Mouse (Mus musculus) retina, postnatal 7 days (tissue): ENCODE results near the gene S100a3.

Experiments used
- DNase-seq: peaks from one replicate; pipeline ENCODE4 v3.0.0-alpha.2; 2012; ENCODE audit warnings: low read depth, low spot score

Gene S100a3

DNA sequence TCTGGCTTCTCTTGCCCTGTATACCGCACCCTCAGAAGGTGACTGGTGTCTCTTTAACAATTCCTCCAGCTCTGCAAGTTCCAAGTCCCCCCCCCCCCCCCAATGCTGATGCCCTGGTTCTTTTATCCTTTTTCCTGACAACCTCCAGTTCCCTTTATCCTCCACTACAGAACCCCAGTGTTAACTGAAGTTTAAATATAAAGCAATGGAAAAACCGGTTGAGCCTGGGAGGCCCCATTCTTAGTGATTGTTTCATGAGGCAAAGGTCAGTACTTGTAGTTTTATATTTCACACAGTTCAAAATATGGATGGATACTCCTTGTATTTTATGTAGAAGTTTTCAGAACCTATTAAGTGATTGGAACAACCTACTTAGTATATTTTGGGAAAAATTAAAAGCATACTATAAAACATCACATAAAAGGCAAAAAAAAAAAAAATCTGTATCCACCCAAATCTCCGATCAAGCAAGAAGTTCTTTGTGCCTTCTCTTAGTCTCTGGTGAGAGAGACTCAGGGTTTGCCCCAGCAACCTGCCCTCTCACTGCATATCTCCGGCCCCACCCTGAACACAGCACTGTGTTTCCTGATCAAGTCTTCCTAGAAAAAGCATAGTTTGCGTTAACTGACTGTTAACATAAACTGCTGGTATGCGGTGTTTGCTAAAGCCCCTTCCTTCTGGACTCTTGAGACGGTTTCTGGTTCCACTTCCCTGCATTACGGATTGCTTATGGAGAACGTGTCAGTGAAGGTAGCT, 66.1 kb downstream of the S100a3 start:
- DNase-seq: no peak

- DNase-seq: no peak
Measured at GRCm38 (mm10) chr3:90627366-90627765, 67.0 kb downstream of the S100a3 start.

- DNase-seq: no peak
Measured at GRCm38 (mm10) chr3:90627807-90628206, 67.4 kb downstream of the S100a3 start.

DNA sequence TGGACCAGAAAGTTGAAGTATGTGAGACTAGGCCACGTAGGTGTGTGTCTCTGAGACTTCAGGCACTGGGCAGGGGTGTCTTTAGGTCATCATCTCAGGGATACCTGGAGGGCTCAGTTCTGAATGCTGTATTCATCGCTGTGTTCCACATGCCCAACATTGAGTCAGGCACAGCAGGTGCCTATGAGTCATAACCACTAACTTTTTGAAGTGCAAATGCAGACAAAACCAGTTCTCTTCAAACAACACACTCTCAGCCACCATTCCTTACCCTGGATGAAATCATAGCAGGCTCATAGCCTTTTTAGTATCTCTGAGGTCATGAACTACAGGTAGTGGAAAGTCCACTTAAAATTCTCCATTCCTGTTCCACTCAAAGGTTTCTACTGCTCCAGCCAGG, 68.9 kb downstream of the S100a3 start:
- no peak for DNase-seq

DNA sequence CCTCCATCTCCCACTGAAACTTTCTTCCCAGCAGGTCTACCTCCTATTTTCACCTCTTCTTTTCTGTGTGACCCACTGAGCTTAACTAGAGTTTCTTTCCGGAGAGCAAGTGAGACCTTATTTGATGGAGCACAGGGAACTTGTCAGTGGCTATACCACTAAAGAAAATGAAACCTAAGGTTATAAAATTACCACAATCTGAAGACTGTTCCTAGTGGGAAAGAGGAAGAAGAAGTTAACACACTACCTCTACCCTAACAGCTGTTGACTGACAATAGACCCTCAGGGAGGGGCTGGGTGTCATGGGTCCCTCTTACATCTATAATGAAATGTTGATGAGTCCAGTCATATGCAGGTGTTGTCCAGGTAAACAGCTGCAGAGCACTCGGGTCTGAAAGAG, 71.6 kb downstream of the S100a3 start:
- no peak for DNase-seq

DNA sequence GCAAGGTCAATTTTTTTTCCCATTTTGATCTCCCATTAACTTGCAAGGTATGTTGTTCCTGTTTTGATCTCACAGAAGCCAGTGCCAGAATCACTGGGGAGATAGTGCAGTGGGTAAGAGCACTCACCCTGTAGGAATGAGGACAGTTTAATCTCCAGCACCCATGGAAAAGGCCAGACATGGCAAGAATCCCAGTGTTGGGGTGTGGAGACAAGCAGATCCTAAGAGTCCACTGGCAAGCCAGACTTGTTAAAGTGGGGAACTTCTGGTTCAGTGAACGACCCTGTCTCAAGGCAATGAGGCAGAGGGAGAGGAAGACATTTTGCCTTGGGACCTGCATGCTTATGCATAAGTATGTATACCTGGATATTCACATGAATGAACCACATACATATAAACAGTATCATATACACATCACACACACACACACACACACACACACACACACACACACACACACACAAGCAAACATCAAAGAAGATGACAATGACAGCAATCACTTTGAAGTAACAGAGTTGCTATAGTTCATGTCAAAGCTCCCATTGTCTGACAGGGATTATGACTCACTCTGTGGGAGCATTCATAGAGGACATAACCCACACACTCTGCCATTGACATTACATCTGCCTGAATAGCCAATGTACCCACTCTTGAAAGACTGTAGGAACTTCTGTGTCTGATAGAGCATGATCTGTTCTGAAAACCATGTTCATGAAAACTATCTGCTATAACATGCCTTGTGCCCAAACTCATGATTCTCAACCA, 78.3 kb downstream of the S100a3 start:
- no peak for DNase-seq

GRCm38 (mm10) chr3:90639511-90640154, 79.3 kb downstream of the S100a3 start:
- DNase-seq: no peak

GRCm38 (mm10) chr3:90640981-90641380, 80.6 kb downstream of the S100a3 start:
- no peak for DNase-seq

DNA sequence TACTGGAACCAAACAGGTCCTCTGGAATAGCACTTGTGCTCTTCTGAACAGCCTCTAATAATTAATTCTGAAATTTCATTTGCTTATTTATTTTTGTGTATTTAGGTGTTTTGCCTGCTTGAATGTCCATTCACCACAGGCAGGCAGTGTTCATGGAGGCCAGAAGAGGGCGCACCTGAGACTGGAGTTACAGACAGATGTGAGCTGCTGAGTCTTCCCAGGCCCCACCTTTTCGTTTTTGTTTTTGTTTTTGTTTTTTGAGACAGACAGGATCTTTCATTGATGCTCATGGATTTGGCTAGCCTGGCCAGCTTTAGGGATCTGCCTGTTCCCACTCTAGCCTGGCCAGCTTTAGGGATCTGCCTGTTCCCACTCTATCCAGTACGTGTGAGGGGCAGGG, 83.8 kb downstream of the S100a3 start:
- no peak for DNase-seq

DNA sequence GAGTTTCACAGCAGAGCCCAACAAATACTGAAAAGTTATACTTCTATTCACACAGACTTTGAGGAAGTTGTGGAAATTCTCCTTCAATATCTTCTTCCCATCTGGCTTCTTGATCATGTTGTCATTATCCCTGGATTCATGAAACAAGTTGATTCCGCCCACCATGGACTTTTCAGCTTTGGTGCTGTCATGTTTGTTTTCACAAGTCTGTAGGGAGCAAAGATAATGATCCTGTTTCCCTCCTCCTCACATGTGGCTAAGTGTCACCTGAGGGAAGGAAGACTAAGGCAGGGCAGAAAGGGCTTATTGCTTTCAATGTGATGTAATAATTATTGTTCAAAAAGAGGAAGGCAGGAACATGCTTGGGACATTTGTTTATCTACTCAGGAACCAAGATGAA, 86.9 kb downstream of the S100a3 start:
- no peak for DNase-seq

DNA sequence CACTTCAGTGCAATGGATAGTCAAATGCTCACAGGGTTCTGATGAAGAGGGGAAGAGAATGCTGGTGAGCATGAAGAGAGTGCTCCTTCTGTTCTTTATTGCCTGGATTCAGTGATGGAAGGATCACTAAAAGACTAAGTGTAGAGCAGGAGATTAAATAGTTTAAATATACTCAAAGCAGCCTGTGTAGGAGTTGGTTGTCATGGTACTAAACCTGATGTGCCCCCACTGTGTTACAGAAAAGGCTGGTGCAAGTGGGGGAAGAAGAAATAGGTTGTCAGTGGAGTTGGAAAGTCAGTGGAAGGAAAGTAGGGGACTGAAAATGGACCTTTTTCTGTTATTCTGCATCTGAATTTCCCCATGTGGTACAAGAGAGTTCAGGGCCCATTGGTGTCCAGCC, 88.6 kb downstream of the S100a3 start:
- DNase-seq: no peak

- DNase-seq: no peak
Measured at GRCm38 (mm10) chr3:90649832-90650231, 89.5 kb downstream of the S100a3 start.
